Mouse (Mus musculus) neural tube, embryonic 15.5 days (tissue): ENCODE results near the gene Zfp414. TPM values are rescaled to one million over a fixed set of nuclear protein-coding genes. Genes with fewer than 3 reads are reported as not detected.

Experiments
- ATAC-seq: fragments of 200-750 bp; cut with Nextera tagmentation; 2 replicates; pipeline ENCODE4 v1.8.0; 2017; ENCODE audit warnings: mild to moderate bottlenecking, moderate TSS enrichment, moderate library complexity; ENCODE audit not compliant: low FRiP score
- H3K27ac ChIP-seq: fragments of 300-500 bp; sonication (generic); replicated peaks from 2 replicates; pipeline ENCODE4 v1.5.1; 2015; ENCODE audit warnings: mild to moderate bottlenecking, inconsistent platforms
- H3K27me3 ChIP-seq: fragments of 300-500 bp; sonication (generic); replicated peaks from 2 replicates; pipeline ENCODE4 v1.6.1; 2015; ENCODE audit warnings: inconsistent platforms
- H3K36me3 ChIP-seq: fragments of 300-500 bp; sonication (generic); 2 replicates; pipeline ENCODE4 v1.6.1; 2015; ENCODE audit warnings: inconsistent platforms
- H3K4me1 ChIP-seq: fragments of 300-500 bp; sonication (generic); 2 replicates; pipeline ENCODE4 v1.6.1; 2015; ENCODE audit warnings: inconsistent platforms
- H3K4me2 ChIP-seq: fragments of 300-500 bp; sonication (generic); 2 replicates; pipeline ENCODE4 v1.6.1; 2015; ENCODE audit warnings: inconsistent platforms, mild to moderate bottlenecking, moderate library complexity
- H3K4me3 ChIP-seq: fragments of 300-500 bp; sonication (generic); replicated peaks from 2 replicates; pipeline ENCODE4 v1.5.1; 2015; ENCODE audit warnings: mild to moderate bottlenecking, inconsistent platforms
- H3K9ac ChIP-seq: fragments of 300-500 bp; sonication (generic); replicated peaks from 2 replicates; pipeline ENCODE4 v1.6.1; 2015; ENCODE audit warnings: mild to moderate bottlenecking, inconsistent platforms
- H3K9me3 ChIP-seq: fragments of 300-500 bp; sonication (generic); replicated peaks from 2 replicates; pipeline ENCODE4 v1.6.1; 2016; ENCODE audit warnings: inconsistent platforms
- WGBS: fragments of 180-500 bp; shearing (Covaris S2); methylation state at CpG from one replicate; pipeline ENCODE4 v1.1.7; 2015; ENCODE audit warnings: mixed read lengths; 5-methylcytosine and 5-hydroxymethylcytosine counted together
- polyA plus RNA-seq: library from polyadenylated mRNA; unstranded; fragments of >200 nt; fragmentation: Nextera tagmentation; extraction: Ambion mirVana; gene quantifications from 2 replicates; pipeline ENCODE4 v1.2.1, GENCODE M21; 2015

Zfp414 gene
- polyA plus RNA-seq, 1 experiment from 2014 or later: 62.3 TPM

DNA sequence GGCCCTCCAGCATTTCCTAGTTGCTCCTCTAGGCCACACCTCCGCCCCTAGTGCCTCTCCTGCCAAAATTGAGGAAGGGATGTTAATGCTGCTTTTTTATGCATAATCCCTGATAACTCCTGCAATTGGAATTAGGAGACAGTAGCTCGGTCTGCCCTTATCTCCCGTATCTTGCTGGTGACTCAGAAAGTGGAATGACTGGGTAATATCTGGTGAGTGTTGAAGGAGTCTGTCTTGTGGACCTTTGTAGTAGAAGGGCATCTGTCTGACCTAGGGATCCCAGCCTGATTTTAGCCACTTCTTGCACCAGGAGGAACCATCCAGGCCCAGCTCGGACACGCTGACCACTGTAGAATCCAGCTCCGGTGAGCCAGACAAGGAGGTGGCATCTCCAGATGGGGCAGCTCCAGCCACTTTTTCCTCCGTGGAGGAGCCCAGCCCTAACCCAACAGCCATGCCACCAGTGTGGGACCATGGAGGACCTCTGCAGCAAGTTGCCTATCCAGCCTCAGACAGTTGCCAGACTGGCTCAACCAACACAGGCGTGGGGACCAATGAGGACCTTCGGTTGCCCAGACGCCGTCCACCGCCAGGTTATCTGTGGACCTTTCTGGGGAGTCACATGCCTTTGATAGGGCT lies 716 bp downstream of the Zfp414 start:
- peaks cover 18% of the 10 kb centered on the region for H3K36me3 ChIP-seq
- peaks cover 27% of the 10 kb centered on the region for H3K4me1 ChIP-seq
- H3K9ac ChIP-seq: peak overlapping the region; percentile 85
- ATAC-seq: peak; percentile 18
- H3K4me2 ChIP-seq: peak overlapping the region; percentile 81
- peak overlapping the region; percentile 99 for H3K27ac ChIP-seq
- H3K9me3 ChIP-seq: no peaks in the 10 kb centered on the region
- H3K27me3 ChIP-seq: no peaks in the 10 kb centered on the region
- WGBS: 76% methylated on average over 12 of the region's 12 CpGs
- H3K4me3 ChIP-seq: peak overlapping the region; percentile 78

DNA sequence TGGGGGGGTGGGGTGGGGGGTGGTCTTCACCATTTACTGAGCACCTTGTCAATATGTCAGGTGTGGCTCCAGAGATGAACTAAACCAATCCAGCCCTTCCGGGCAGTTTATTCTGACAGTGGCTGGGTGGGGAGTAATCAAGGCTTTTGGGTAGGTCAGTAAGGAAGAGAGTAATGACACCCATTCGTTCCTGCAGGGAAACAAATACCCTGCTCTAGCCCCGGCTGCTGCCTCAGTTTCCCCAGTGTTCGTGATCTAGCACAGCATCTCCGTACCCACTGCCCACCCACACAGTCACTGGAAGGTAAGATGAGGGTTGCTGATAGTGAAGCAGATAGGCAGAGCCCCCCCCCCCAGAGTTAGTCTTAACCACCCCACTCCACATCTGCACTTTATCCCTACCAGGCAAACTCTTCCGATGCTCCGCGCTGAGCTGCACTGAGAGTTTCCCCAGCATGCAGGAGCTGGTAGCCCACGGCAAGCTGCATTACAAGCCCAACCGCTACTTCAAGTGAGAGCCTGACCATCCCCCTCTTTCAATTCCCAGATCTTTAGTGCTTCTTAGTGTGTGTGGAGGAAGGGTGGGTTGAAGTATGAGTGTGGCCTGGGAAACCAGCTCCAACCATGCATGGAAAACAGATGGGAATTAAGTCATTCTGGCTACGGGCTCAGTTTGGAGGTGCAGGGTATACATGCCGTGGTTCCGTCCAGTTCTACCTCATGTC lies 1.4 kb downstream of the Zfp414 start:
- H3K27ac ChIP-seq: no peak overlapping the region
- ATAC-seq: no peak
- peak overlapping the region; percentile 81 for H3K4me2 ChIP-seq
- WGBS: 88% methylated on average over 13 of the region's 13 CpGs
- peaks cover 18% of the 10 kb centered on the region for H3K36me3 ChIP-seq
- H3K9ac ChIP-seq: no peak overlapping the region
- no peaks in the 10 kb centered on the region for H3K9me3 ChIP-seq
- H3K4me3 ChIP-seq: no peak overlapping the region
- peaks cover 27% of the 10 kb centered on the region for H3K4me1 ChIP-seq
- H3K27me3 ChIP-seq: no peaks in the 10 kb centered on the region

DNA sequence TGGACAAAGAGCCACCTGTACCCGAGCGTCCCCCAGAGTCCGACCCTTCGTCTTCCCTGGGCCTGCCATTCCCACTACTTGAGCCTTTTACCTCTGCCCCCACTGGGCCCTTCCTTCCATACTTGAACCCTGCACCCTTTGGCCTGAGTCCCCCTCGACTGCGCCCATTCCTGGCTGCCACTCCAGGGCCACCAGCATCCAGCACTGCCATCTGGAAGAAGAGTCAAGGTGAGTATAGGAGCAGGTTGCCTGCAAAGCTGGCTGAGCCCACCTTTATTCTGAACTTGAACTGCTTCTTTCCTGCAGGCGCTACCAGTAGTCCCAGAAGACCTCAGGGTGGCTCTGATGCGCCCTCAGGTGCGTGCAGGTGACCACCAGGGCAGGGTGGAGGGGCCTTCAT lies 2.3 kb downstream of the Zfp414 start:
- no peaks in the 10 kb centered on the region for H3K9me3 ChIP-seq
- peaks cover 18% of the 10 kb centered on the region for H3K36me3 ChIP-seq
- H3K27me3 ChIP-seq: no peaks in the 10 kb centered on the region
- H3K27ac ChIP-seq: no peak overlapping the region
- 92% methylated on average over 9 of the region's 9 CpGs for WGBS
- H3K4me2 ChIP-seq: no peak overlapping the region
- ATAC-seq: no peak
- H3K4me1 ChIP-seq: peaks cover 27% of the 10 kb centered on the region
- no peak overlapping the region for H3K4me3 ChIP-seq
- no peak overlapping the region for H3K9ac ChIP-seq

DNA sequence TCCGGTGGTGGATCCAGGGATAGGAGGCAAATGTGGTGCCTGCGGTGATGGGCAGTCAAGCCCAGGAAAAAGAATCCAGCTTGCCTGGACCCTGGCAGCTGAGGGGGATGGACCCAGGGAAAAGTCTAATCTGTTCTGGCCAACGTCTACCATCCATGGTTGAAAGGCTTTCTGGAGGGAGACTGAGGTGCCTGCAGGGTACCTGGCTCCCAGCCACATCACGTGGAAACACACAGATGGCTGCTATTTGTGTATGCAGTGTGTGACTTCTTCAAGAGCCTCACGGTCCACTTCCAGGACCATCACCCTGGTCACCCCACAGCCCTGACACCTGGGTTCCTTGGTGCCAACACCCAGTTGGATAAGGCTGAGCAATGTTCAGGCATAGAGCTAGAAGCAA lies 2.9 kb downstream of the Zfp414 start:
- Histone ChIP-seq H3K4me3 (no peak overlapping the region), H3K36me3 (peaks cover 18% of the 10 kb centered on the region), H3K4me1 (peaks cover 27% of the 10 kb centered on the region), H3K4me2 (no peak overlapping the region), H3K9ac (no peak overlapping the region), H3K27me3 (no peaks in the 10 kb centered on the region), H3K27ac (no peak overlapping the region), H3K9me3 (no peaks in the 10 kb centered on the region)
- ATAC-seq: no peak
- WGBS: 82% methylated on average over 5 of the region's 5 CpGs

DNA sequence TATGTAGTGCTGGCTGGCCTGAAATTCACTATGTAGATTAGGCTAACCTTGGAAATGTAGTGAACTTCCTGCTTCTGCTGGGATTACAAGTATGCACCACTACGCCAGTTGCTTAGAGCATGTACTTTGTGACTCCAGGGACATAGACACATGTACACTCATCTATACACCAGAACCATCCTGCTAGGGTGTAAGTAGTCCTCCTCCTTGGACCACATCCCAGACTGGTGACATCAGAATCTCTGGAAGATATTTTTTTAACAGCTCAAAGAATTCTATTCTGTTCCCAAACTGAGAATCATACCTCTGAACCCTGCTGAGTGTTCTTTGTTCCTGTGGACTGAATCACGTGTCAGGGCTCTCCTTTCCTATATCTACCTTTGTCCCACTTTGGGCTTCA lies 8.1 kb downstream of the Zfp414 start:
- WGBS: 85% methylated on average over 2 of the region's 2 CpGs
- Histone ChIP-seq H3K27me3 (no peaks in the 10 kb centered on the region), H3K36me3 (peaks cover 27% of the 10 kb centered on the region), H3K4me3 (no peak overlapping the region), H3K27ac (no peak overlapping the region), H3K9me3 (no peaks in the 10 kb centered on the region), H3K9ac (no peak overlapping the region), H3K4me1 (no peaks in the 10 kb centered on the region), H3K4me2 (no peak overlapping the region)
- no peak for ATAC-seq

DNA sequence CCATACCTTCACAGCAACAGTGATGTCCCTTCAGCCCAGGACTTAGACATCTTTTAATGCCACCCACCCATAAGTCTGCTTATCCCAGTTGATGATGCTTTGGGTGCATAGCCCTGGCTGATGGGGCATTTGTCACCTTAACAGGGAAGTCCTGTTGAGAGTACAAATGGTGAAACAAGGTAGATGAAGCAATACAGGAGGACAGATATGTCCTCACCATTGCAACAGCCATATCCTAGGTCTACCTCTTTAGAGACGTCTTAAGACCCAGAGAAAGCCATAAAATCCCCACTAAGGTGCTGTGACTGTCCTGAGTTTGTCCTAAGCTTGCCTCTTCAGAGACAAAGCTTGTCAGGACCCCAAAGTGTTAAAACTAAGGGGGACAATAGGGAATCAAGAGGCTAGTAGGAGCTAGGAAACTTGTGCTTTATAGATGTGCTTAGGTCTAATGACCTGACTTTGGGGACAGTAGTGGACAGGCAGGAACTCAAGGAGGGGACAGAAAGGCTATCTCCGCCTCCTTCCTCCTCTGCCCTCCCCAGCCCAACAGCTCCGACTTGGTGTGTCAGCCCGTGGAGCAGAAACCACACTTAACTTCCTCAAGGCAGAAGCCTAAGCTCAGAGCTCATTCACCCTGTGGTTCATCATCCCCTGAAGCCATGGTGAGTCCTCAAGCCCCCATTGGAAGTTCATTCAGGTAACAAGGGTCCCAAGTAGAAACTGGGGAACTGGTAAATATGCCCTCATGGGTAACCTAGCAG lies 8.8 kb downstream of the Zfp414 start, which contains the start of gene Pram1:
Pram1 (plus strand) TSS at position 541 of the 761 bp plus-strand sequence.
- Histone ChIP-seq H3K9ac (no peak within 1 kb of the TSS), H3K9me3 (no peaks in the 10 kb centered on the region), H3K27ac (no peak within 1 kb of the TSS), H3K4me2 (no peak within 1 kb of the TSS), H3K4me1 (no peaks in the 10 kb centered on the region), H3K4me3 (no peak within 1 kb of the TSS), H3K27me3 (no peaks in the 10 kb centered on the region), H3K36me3 (peaks cover 31% of the 10 kb centered on the region)
- WGBS: 90% methylated on average over 4 of the region's 4 CpGs
- no peak for ATAC-seq

DNA sequence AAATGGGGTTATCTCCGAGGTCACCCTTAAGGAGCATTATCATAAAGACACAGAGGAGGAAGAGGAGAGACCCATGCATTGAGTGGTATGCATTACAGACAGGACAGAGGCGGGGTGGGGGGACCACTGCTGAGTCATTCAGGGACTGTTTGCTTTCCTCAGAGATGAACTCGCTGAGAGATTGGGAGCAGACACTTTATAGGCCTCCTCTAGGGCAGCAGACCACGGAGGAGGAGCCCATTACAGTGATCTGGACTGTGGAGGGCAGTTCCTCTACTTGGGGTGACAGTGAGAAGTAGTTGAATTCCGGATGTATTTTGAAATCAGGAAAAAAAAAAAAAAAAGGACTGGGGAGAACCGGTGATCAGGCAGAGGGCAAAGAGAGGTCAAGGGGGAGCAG lies 10.9 kb downstream of the Zfp414 start:
- Histone ChIP-seq H3K27me3 (no peaks in the 10 kb centered on the region), H3K9ac (no peak overlapping the region), H3K9me3 (no peaks in the 10 kb centered on the region), H3K4me1 (no peaks in the 10 kb centered on the region), H3K27ac (no peak overlapping the region), H3K36me3 (peaks cover 43% of the 10 kb centered on the region), H3K4me2 (no peak overlapping the region), H3K4me3 (no peak overlapping the region)
- 61% methylated on average over 6 of the region's 6 CpGs for WGBS
- ATAC-seq: no peak

DNA sequence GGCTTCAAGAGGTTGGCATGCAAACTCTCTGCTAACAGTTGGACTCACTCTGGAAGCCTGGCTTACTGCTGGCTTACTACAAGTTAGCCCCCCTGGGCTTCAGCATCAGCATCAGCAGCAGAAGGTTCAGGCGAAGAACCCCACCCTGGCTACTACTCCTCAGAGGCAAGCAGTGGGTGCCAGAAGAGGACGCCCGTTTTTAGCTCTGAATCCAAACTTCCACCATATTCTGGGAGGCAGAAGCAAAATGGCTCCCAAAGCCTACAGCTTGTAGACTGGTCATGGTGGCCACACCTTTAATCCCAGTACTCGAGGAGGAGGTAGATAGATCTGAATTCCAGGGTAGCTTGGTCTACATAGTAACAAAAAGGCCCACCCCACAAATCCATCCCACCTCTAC lies 15.2 kb downstream of the Zfp414 start:
- Histone ChIP-seq H3K4me3 (no peak overlapping the region), H3K4me1 (no peaks in the 10 kb centered on the region), H3K27me3 (no peaks in the 10 kb centered on the region), H3K9me3 (no peaks in the 10 kb centered on the region), H3K9ac (no peak overlapping the region), H3K4me2 (no peak overlapping the region), H3K36me3 (peaks cover 80% of the 10 kb centered on the region), H3K27ac (no peak overlapping the region)
- ATAC-seq: no peak
- WGBS: 94% methylated on average over 4 of the region's 4 CpGs

DNA sequence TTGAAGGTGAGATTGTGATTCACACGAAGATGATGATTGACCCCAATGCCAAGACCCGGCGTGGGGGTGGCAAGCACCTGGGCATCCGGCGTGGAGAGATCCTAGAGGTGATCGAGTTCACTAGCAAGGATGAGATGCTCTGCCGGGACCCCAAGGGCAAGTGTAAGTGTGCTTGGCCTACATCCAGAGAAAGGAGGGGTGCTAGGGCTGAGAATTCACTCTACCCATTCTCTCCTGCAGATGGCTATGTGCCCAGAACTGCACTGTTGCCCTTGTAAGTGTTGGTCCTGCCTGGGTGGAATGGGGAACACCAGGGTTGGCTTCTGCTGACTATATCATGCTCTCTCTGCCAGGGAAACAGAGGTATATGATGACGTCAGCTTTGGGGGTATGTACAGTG lies 16.2 kb downstream of the Zfp414 start:
- Histone ChIP-seq H3K9me3 (no peaks in the 10 kb centered on the region), H3K4me1 (no peaks in the 10 kb centered on the region), H3K4me3 (no peak overlapping the region), H3K36me3 (peaks cover 82% of the 10 kb centered on the region), H3K9ac (no peak overlapping the region), H3K27ac (no peak overlapping the region), H3K4me2 (no peak overlapping the region), H3K27me3 (no peaks in the 10 kb centered on the region)
- WGBS: 98% methylated on average over 8 of the region's 8 CpGs
- ATAC-seq: no peak

DNA sequence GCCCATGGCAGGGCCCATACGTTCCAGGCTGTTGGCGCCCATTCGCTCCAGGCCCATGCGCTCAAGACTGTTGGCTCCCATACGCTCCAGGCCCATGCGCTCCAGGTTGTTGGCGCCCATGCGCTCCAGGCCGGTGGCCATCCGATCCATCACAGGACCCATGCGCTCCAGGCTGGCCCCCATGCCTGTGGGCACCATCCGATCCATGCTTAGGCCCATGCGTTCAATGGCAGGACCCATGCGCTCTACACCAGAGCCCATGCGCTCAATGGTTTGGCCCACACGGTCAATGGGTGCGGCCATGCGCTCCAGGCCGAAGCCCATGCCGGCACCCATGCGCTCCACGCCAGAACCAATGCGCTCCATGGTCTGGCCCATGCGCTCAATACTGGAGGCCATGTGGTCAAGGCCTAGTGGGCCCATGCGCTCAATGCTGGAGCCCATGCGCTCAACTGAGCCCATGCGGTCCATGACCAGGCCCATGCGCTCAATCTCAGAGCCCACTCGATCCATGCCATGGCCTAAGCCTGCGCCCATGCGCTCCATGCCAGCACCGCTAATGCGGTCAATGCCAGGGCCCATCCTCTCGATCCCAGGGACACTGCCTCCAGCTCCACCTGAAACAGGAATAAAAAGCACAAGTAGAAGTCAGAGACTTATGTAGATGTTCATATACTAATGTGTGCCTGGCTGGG lies 21.0 kb downstream of the Zfp414 start:
- Histone ChIP-seq H3K4me2 (no peak overlapping the region), H3K4me3 (no peak overlapping the region), H3K4me1 (no peaks in the 10 kb centered on the region), H3K9ac (no peak overlapping the region), H3K27me3 (no peaks in the 10 kb centered on the region), H3K9me3 (no peaks in the 10 kb centered on the region), H3K36me3 (peaks cover 85% of the 10 kb centered on the region), H3K27ac (no peak overlapping the region)
- ATAC-seq: no peak
- 98% methylated on average over 34 of the region's 34 CpGs for WGBS

DNA sequence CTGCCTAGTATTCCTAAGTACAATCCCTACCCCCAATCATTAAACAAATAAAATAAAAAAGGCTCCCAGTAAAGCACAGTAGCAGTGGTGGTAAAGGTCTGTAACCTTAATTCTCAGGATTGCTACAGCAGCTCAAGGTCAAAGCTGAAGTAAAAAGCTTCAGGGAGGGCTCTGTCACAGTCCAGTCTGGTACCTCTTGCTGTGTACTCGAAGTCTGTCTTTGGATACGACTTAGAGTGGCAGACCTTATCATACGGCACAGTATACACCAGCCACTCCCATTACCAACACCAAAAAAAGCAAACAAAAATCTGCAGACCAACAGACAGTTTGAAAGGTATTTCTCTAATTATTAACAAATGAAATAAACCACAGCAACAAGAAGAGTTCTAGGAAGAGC lies 37.9 kb downstream of the Zfp414 start:
- Histone ChIP-seq H3K27me3 (no peaks in the 10 kb centered on the region), H3K36me3 (peaks cover 43% of the 10 kb centered on the region), H3K4me1 (0 out of 2 replicates have a peak, but pooled peaks cover 6% of the 10 kb centered on the region), H3K27ac (no peak overlapping the region), H3K4me3 (no peak overlapping the region), H3K9me3 (no peaks in the 10 kb centered on the region), H3K9ac (no peak overlapping the region), H3K4me2 (no peak overlapping the region)
- no peak for ATAC-seq
- WGBS: 94% methylated on average over 3 of the region's 3 CpGs
